Mouse (Mus musculus) neural tube, embryonic 11.5 days (tissue): ENCODE measurements around the gene Rbm24. TPM values are rescaled to one million over a fixed set of nuclear protein-coding genes. Genes with fewer than 3 reads are reported as not detected.

Source experiments
- polyA plus RNA-seq: library from polyadenylated mRNA; unstranded; fragments of >200 nt; fragmentation: Nextera tagmentation; extraction: Ambion mirVana; gene quantifications from 2 replicates; pipeline ENCODE4 v1.2.1, GENCODE M21; 2014

Rbm24 gene
- polyA plus RNA-seq, 1 experiment from 2014 or later: 6.2 TPM

Other genes starting within 250 kb of the Rbm24 start
- not detected in 2 replicates for gene Stmnd1, start 144.7 kb upstream of the Rbm24 start, polyA plus RNA-seq
- gene Cap2, start 83.4 kb downstream of the Rbm24 start, polyA plus RNA-seq: 9.5 and 10.7 TPM in 2 replicates